Comparison of ENCODE assay signal across 8 mouse cellular contexts in the genomic region with DNA sequence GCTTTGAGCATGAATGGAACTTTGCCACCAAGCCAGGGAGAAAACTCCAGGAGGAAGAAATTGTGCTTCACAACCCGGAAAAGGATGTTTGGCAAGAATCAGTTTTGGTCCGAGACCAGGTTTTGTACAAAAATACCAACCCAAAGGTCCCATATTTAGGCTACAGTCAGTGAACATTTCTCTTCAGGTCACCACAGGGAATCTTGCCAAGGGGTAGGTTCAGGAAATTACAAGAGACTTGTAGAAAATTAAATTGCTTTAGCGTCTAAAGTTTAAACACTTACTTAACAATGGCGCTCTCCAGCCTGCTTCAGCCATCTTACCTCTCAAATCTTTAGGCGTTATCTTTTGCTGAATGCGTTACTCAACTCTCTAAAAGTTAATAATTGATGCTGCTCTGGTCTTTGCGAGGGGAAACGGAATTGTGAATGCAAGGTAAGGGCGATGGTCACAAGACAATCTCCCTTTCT. TPM values are rescaled to one million over a fixed set of nuclear protein-coding genes. Genes with fewer than 3 reads are reported as not detected.
DNase-seq lines count a peak whose midpoint lies in the region; ATAC-seq and TF ChIP-seq lines count a peak whose summit lies in the region.

No protein-coding gene starts in this region.

- H3K4me1 ChIP-seq in hindbrain, embryonic 15.5 days (replicated peaks): peaks cover 30% of the 10 kb centered on the region
- H3K4me1 ChIP-seq in lung, adult 2 months (ENCODE audit: control insufficient read depth, insufficient read depth, low read length): peaks cover 10% of the 10 kb centered on the region
- peaks cover 15% of the 10 kb centered on the region; the same call in 1 of the 2 replicates for H3K4me1 ChIP-seq in stomach, embryonic 14.5 days (ENCODE audit: control insufficient read depth, insufficient read depth, low read length)

- peak overlapping the region; percentile 96 for H3K4me3 ChIP-seq in hindbrain, embryonic 15.5 days
- peak overlapping the region; percentile 87 for H3K4me3 ChIP-seq in lung, adult 2 months (replicated peaks; ENCODE audit: extremely low read depth, low read depth, low read length)
- H3K4me3 ChIP-seq in stomach, embryonic 14.5 days (ENCODE audit: low read depth, low read length): peak overlapping the region; percentile 98

- no peaks in the 10 kb centered on the region for H3K9me3 ChIP-seq in hindbrain, embryonic 15.5 days
- H3K9me3 ChIP-seq in stomach, embryonic 14.5 days (ENCODE audit: control insufficient read depth, low read depth, low read length): no peaks in the 10 kb centered on the region

- H3K27ac ChIP-seq in hindbrain, embryonic 15.5 days (replicated peaks): peak overlapping the region; percentile 84
- H3K27ac ChIP-seq in stomach, embryonic 14.5 days (ENCODE audit: low read length): peak overlapping the region; percentile 85

- H3K27me3 ChIP-seq in hindbrain, embryonic 15.5 days: no peaks in the 10 kb centered on the region
- no peaks in the 10 kb centered on the region for H3K27me3 ChIP-seq in stomach, embryonic 14.5 days (ENCODE audit: control insufficient read depth, insufficient read depth, low read length)

- peaks cover 3% of the 10 kb centered on the region; the same call in 1 of the 2 replicates for H3K36me3 ChIP-seq in hindbrain, embryonic 15.5 days
- H3K36me3 ChIP-seq in stomach, embryonic 14.5 days (ENCODE audit: control insufficient read depth, insufficient read depth, low read length): no peaks in the 10 kb centered on the region

- H3K9ac ChIP-seq in hindbrain, embryonic 15.5 days: peak overlapping the region; percentile 96
- peak overlapping the region; percentile 90 for H3K9ac ChIP-seq in stomach, embryonic 14.5 days (replicated peaks; ENCODE audit: low read depth, low read length)

- no peak for TF ChIP-seq POLR2A in lung, adult 2 months (IDR thresholded peaks at IDR 0.05; ENCODE audit: borderline replicate concordance, extremely low read depth, low read depth, low read length)

- DNase-seq in urinary bladder, postnatal 36 days (ENCODE audit: low spot score in 2 of 2): peak; percentile 14 to 20
- DNase-seq in urinary bladder, postnatal 4 days (ENCODE audit: low spot score in 2 of 2): no peak
- peak; percentile 34 for DNase-seq in fibroblast of lung, adult 2 months (ENCODE audit: low read depth)
- no peak for DNase-seq in lung, adult 2 months
- DNase-seq in B cell, adult 2 months: no peak
- DNase-seq in adrenal gland, postnatal 25 days: no peak

- peak overlapping the region; percentile 68 for H3K4me2 ChIP-seq in hindbrain, embryonic 15.5 days
- peak overlapping the region; percentile 79 for H3K4me2 ChIP-seq in stomach, embryonic 14.5 days (replicated peaks; ENCODE audit: low read depth, low read length)

- no peak for TF ChIP-seq CTCF in lung, adult 2 months (IDR thresholded peaks at IDR 0.05; ENCODE audit: insufficient read depth, low read length)

- no peak for ATAC-seq in hindbrain, embryonic 15.5 days (ENCODE audit: low FRiP score, low read depth)
- no peak for ATAC-seq in stomach, embryonic 14.5 days (ENCODE audit: insufficient number of reproducible peaks, insufficient read depth, low FRiP score, low read depth)

- WGBS in hindbrain, embryonic 15.5 days: 18% methylated on average over 9 of the region's 9 CpGs
- WGBS in lung, adult 2 months: 2% methylated on average over 9 of the region's 9 CpGs
- WGBS in stomach, embryonic 14.5 days: 15% methylated on average over 9 of the region's 9 CpGs

RNA-seq across cellular contexts. Expression of a gene that starts 0.6 kb away (rescaled TPM):
- 82.7 and 84.4 TPM in 2 replicates for polyA plus RNA-seq in hindbrain, embryonic 15.5 days (2015; fragmentation: Nextera tagmentation; extraction: Ambion mirVana)
- polyA plus RNA-seq in lung, adult 2 months (2012; rRNA removed): 13.5 and 25.3 TPM in 2 replicates
- 79.6 and 82.7 TPM in 2 replicates for polyA plus RNA-seq in stomach, embryonic 14.5 days (2014; fragmentation: Nextera tagmentation; extraction: Ambion mirVana)
- 41.3 and 53.2 TPM in 2 replicates for total RNA-seq in adrenal gland, postnatal 25 days (2021)

Comparison
In these comparisons a context has a peak if more than half of its experiments do, and no peak if none do; other contexts are left out.
1. DNase-seq: peak in urinary bladder, postnatal 36 days (2 of 2) and fibroblast of lung, adult 2 months (single experiment); none in urinary bladder, postnatal 4 days (0 of 2), lung, adult 2 months (single experiment), B cell, adult 2 months (0 of 2) and adrenal gland, postnatal 25 days (single experiment).
2. Peak in every context shown above with its lines, with median percentiles within 50 percentile points of each other: H3K4me3 ChIP-seq.